Comparison of ENCODE assay signal across 34 mouse cellular contexts in genomic region chr17:11468624-11469023, GRCm38 (mm10).
"Had no signal": no experiment of that assay in that cellular context is flagged by ENCODE, and none has a peak within 500 bp of the region (broad histone marks: within the 10 kb centered on the region; RNA-seq: fewer than 3 reads in every experiment).

No protein-coding gene starts in this region.

- H3K9me3 ChIP-seq: heart, embryonic 12.5 days; heart, embryonic 13.5 days; heart, embryonic 15.5 days; hindbrain, embryonic 10.5 days; hindbrain, embryonic 12.5 days; hindbrain, embryonic 13.5 days; hindbrain, embryonic 15.5 days; intestine, embryonic 15.5 days; kidney, embryonic 15.5 days had no signal

- H3K27ac ChIP-seq: heart, embryonic 13.5 days; heart, embryonic 15.5 days; hindbrain, embryonic 10.5 days; hindbrain, embryonic 12.5 days; hindbrain, embryonic 13.5 days; hindbrain, embryonic 14.5 days; hindbrain, embryonic 15.5 days; hindbrain, postnatal 0 days; intestine, embryonic 15.5 days; kidney, embryonic 15.5 days; kidney, postnatal 0 days; layer of hippocampus, adult 2 months; left cerebral cortex, adult 2 months had no signal

- H3K27me3 ChIP-seq: heart, embryonic 12.5 days; heart, embryonic 13.5 days; heart, embryonic 15.5 days; hindbrain, embryonic 12.5 days; hindbrain, embryonic 13.5 days; hindbrain, embryonic 15.5 days; intestine, embryonic 15.5 days; kidney, embryonic 15.5 days had no signal

- ATAC-seq: hindbrain, embryonic 16.5 days; hindbrain, postnatal 0 days; inflammation-experienced regulatory T-cells, adult 6 months; intestine, embryonic 15.5 days; intestine, embryonic 16.5 days; intestine, postnatal 0 days had no signal

- H3K4me1 ChIP-seq: heart, embryonic 13.5 days; heart, embryonic 15.5 days; intestine, embryonic 15.5 days had no signal

- H3K4me3 ChIP-seq: heart, embryonic 12.5 days; heart, embryonic 13.5 days; heart, embryonic 15.5 days; hindbrain, embryonic 10.5 days; hindbrain, embryonic 12.5 days; hindbrain, embryonic 13.5 days; hindbrain, embryonic 15.5 days; intestine, embryonic 15.5 days; kidney, embryonic 15.5 days; layer of hippocampus, adult 2 months; left cerebral cortex, adult 2 months had no signal

- H3K36me3 ChIP-seq: heart, embryonic 12.5 days; heart, embryonic 13.5 days; heart, embryonic 15.5 days; hindbrain, embryonic 10.5 days; hindbrain, embryonic 12.5 days; hindbrain, embryonic 13.5 days; hindbrain, embryonic 15.5 days; intestine, embryonic 15.5 days; kidney, embryonic 15.5 days had no signal

- H3K9ac ChIP-seq: heart, embryonic 12.5 days; heart, embryonic 13.5 days; heart, embryonic 15.5 days; hindbrain, embryonic 12.5 days; hindbrain, embryonic 13.5 days; hindbrain, embryonic 14.5 days; hindbrain, embryonic 15.5 days; intestine, embryonic 15.5 days; kidney, embryonic 15.5 days had no signal

- DNase-seq: heart, postnatal 10 days; heart, postnatal 14 days; heart, postnatal 36 days; heart, postnatal 4 days; kidney, adult 11 months; kidney, adult 18-20 months; kidney, adult 2 months; kidney, adult 8-10 months; kidney, adult 9 months; kidney, postnatal 10 days; kidney, postnatal 14 days; kidney, postnatal 25 days; kidney, postnatal 36 days; kidney, postnatal 4 days; layer of hippocampus, adult 9-11 months; layer of hippocampus, postnatal 36 days had no signal
